Comparison of ENCODE assay signal across 8 mouse cellular contexts in genomic region chr10:96333224-96333623, GRCm38 (mm10).
DNase-seq lines count a peak whose midpoint lies in the region; ATAC-seq lines count a peak whose summit lies in the region.

No protein-coding gene starts in this region.

- 0 out of 2 replicates have a peak overlapping the region, but pooled peaks have one; percentile 9 for H3K27ac ChIP-seq in intestine, embryonic 14.5 days (ENCODE audit: low read depth)
- no peak overlapping the region for H3K27ac ChIP-seq in intestine, embryonic 15.5 days

- H3K27me3 ChIP-seq in intestine, embryonic 14.5 days (replicated peaks; ENCODE audit: control insufficient read depth, insufficient read depth, low read length) = no peaks in the 10 kb centered on the region
- no peaks in the 10 kb centered on the region for H3K27me3 ChIP-seq in intestine, embryonic 15.5 days (replicated peaks)

- no peaks in the 10 kb centered on the region for H3K4me1 ChIP-seq in intestine, embryonic 14.5 days (replicated peaks; ENCODE audit: control insufficient read depth, insufficient read depth, low read length)
- no peaks in the 10 kb centered on the region for H3K4me1 ChIP-seq in intestine, embryonic 15.5 days (replicated peaks)

- H3K4me3 ChIP-seq in intestine, embryonic 14.5 days (ENCODE audit: low read depth, low read length) = no peak overlapping the region
- H3K4me3 ChIP-seq in intestine, embryonic 15.5 days (replicated peaks) = no peak overlapping the region

- no peaks in the 10 kb centered on the region for H3K9me3 ChIP-seq in intestine, embryonic 14.5 days (ENCODE audit: control insufficient read depth, low read length)
- no peaks in the 10 kb centered on the region for H3K9me3 ChIP-seq in intestine, embryonic 15.5 days

- ATAC-seq in intestine, embryonic 14.5 days (replicated peaks; ENCODE audit: low FRiP score, low TSS enrichment, low read depth) = no peak
- no peak for ATAC-seq in intestine, embryonic 15.5 days
- ATAC-seq in hematopoietic stem cell, adult 5-6 weeks (replicated peaks in 1 of 2; ENCODE audit: insufficient read depth in 1 of 2, low FRiP score in 2 of 2, low TSS enrichment in 1 of 2, low read depth in 1 of 2, poor library complexity in 2 of 2, severe bottlenecking in 2 of 2) = peak; percentile 68 to 73; a peak in 2 of 4 replicates

- H3K4me2 ChIP-seq in intestine, embryonic 14.5 days (ENCODE audit: low read length) = no peak overlapping the region
- H3K4me2 ChIP-seq in intestine, embryonic 15.5 days (replicated peaks) = no peak overlapping the region

- no peak for DNase-seq in intestine, embryonic 14.5 days (ENCODE audit: low spot score)
- peak; percentile 6 for DNase-seq in NIH3T3 (ENCODE audit: low read depth)
- DNase-seq in lung, postnatal 4 days = peak; percentile 46 to 61
- peak; percentile 26 for DNase-seq in thymus, postnatal 4 days
- DNase-seq in c-Kit-positive CD71-positive TER-119-positive erythroid progenitor cells, embryonic 14.5 days (ENCODE audit: low spot score) = no peak
- DNase-seq in cerebellum, adult 9-11 months = no peak

- no peak overlapping the region for H3K9ac ChIP-seq in intestine, embryonic 14.5 days (ENCODE audit: low read length)
- no peak overlapping the region for H3K9ac ChIP-seq in intestine, embryonic 15.5 days

- WGBS in intestine, embryonic 14.5 days = 74% methylated on average over 6 of the region's 6 CpGs
- 68% methylated on average over 6 of the region's 6 CpGs for WGBS in intestine, embryonic 15.5 days

- H3K36me3 ChIP-seq in intestine, embryonic 14.5 days (ENCODE audit: control insufficient read depth, insufficient read depth, low read length) = no peaks in the 10 kb centered on the region
- H3K36me3 ChIP-seq in intestine, embryonic 15.5 days = no peaks in the 10 kb centered on the region

Comparison
In these comparisons a context has a peak if more than half of its experiments do, and no peak if none do; other contexts are left out.
1. ATAC-seq: peak in hematopoietic stem cell, adult 5-6 weeks (2 of 2); none in intestine, embryonic 14.5 days (single experiment) and intestine, embryonic 15.5 days (single experiment).
2. DNase-seq: peak in NIH3T3 (single experiment), lung, postnatal 4 days (2 of 2) and thymus, postnatal 4 days (single experiment); none in intestine, embryonic 14.5 days (single experiment), c-Kit-positive CD71-positive TER-119-positive erythroid progenitor cells, embryonic 14.5 days (single experiment) and cerebellum, adult 9-11 months (single experiment).